Mouse (Mus musculus): ENCODE data around the gene Wdr90. TPM values are rescaled to one million over a fixed set of nuclear protein-coding genes. Genes with fewer than 3 reads are reported as not detected.

Gene Wdr90
- polyA plus RNA-seq, 1 experiment from 2014 or later: 3.4 TPM

DNA sequence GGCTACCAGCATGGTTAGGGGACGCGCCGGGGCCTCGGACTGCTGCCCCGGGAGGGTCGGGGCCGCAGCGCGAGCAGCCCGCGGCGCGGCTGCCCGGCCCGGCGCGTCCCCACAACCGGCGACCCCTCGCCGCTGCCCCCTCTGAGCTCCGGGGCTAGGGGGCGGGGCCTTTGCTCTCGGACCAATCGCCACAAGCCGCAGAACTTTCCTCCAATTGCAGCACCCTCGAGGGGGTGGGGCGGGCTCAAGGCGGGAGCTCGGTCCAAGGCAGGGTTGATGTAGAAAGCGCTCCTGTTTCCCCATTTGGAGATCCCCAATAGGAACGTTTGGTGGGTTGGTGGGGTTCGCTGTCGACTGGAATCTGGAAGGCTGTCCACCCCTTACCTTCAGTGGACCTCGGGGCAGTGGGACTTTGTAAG, 64.3 kb downstream of the Wdr90 start, which contains the start of gene Metrn:
Metrn (minus strand) TSS at position 186 of the 419 bp plus-strand sequence.
- Histone ChIP-seq H3K9me3 (ENCODE audit: low read length) (no peaks in the 10 kb centered on the region), H3K9ac (replicated peaks) (peak within 1 kb of the TSS; percentile 72), H3K27ac (ENCODE audit: low read depth) (no peak within 1 kb of the TSS), H3K4me2 (ENCODE audit: low read depth, low read length) (peak within 1 kb of the TSS; percentile 98), H3K27me3 (ENCODE audit: insufficient read depth, low read length) (0 out of 2 replicates have a peak, but pooled peaks cover 4% of the 10 kb centered on the region), H3K4me3 (ENCODE audit: low read depth, low read length) (peak within 1 kb of the TSS; percentile 89), H3K4me1 (ENCODE audit: insufficient read depth) (peaks cover 22% of the 10 kb centered on the region), H3K36me3 (replicated peaks; ENCODE audit: insufficient read depth, low read length) (no peaks in the 10 kb centered on the region)
- WGBS (ENCODE audit: insufficient replicate concordance): under 1% methylated on average over 34 of the region's 35 CpGs
- TF ChIP-seq CTCF (IDR thresholded peaks at IDR 0.05; ENCODE audit: low read depth): no peak
- DNase-seq (peak; percentile 91), ATAC-seq (peak; percentile 67)

DNA sequence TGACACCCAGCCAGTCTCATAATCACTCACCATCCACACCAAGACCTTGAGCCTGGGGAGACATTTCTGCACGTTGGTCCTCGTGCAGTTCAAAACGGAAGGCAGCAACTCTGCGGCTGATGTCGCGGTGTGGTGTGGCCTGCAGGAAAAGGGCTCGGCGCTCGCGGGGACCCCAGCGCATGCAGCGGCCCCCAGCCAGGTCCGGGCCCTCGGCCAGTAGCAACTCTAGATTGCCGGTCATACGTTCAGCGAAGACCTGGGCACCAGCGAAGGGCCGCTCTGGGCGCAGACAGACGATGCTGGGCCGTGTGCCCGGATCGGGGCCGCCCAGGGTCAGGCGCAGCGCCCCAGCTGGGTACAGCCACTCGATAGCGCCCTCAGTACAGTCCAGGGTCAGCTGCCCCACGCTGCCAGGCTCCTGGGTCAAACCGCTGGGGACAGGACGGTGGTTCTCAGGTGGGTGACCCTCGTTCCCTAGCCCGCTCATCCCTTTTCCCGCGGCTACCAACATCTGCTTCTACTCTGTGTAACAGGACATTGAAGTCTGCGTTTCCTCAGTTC, 65.0 kb downstream of the Wdr90 start:
- no peak overlapping the region for H3K27ac ChIP-seq (ENCODE audit: low read depth)
- peak overlapping the region; percentile 98 for H3K4me2 ChIP-seq (ENCODE audit: low read depth, low read length)
- no peaks in the 10 kb centered on the region for H3K36me3 ChIP-seq (replicated peaks; ENCODE audit: insufficient read depth, low read length)
- H3K9ac ChIP-seq (replicated peaks): peak overlapping the region; percentile 72
- peaks cover 25% of the 10 kb centered on the region for H3K4me1 ChIP-seq (ENCODE audit: insufficient read depth)
- no peaks in the 10 kb centered on the region for H3K9me3 ChIP-seq (ENCODE audit: low read length)
- 0 out of 2 replicates have a peak, but pooled peaks cover 1% of the 10 kb centered on the region for H3K27me3 ChIP-seq (ENCODE audit: insufficient read depth, low read length)
- no peak for TF ChIP-seq CTCF (IDR thresholded peaks at IDR 0.05; ENCODE audit: low read depth)
- TF ChIP-seq EP300 (IDR thresholded peaks at IDR 0.05; ENCODE audit: low read depth): no peak
- peak; percentile 1; the same call in 1 of the 2 replicates for ATAC-seq
- WGBS (ENCODE audit: insufficient replicate concordance): under 1% methylated on average over 37 of the region's 37 CpGs
- DNase-seq: no peak
- peak overlapping the region; percentile 89 for H3K4me3 ChIP-seq (ENCODE audit: low read depth, low read length)

GRCm38 (mm10) chr17:25795609-25796092, 65.7 kb downstream of the Wdr90 start, which contains the start of gene AC134908.4:
AC134908.4 (minus strand) TSS chr17:25795659.
- no peak within 1 kb of the TSS for H3K27ac ChIP-seq (ENCODE audit: low read depth)
- peaks cover 27% of the 10 kb centered on the region for H3K4me1 ChIP-seq (ENCODE audit: insufficient read depth)

GRCm38 (mm10) chr17:25794998-25795397, 66.3 kb downstream of the Wdr90 start:
- H3K27me3 ChIP-seq (ENCODE audit: insufficient read depth, low read length): no peaks in the 10 kb centered on the region
- peaks cover 27% of the 10 kb centered on the region for H3K4me1 ChIP-seq (ENCODE audit: insufficient read depth)
- no peak overlapping the region for H3K9ac ChIP-seq (replicated peaks)
- ATAC-seq: no peak
- H3K27ac ChIP-seq (ENCODE audit: low read depth): no peak overlapping the region
- TF ChIP-seq EP300 (IDR thresholded peaks at IDR 0.05; ENCODE audit: low read depth) (no peak), CTCF (IDR thresholded peaks at IDR 0.05; ENCODE audit: low read depth) (no peak)
- no peaks in the 10 kb centered on the region for H3K9me3 ChIP-seq (ENCODE audit: low read length)
- H3K4me3 ChIP-seq (ENCODE audit: low read depth, low read length): no peak overlapping the region
- H3K4me2 ChIP-seq (ENCODE audit: low read depth, low read length): no peak overlapping the region
- H3K36me3 ChIP-seq (replicated peaks; ENCODE audit: insufficient read depth, low read length): no peaks in the 10 kb centered on the region
- 86% methylated on average over 17 of the region's 17 CpGs for whole genome bisulfite sequencing (ENCODE audit: insufficient replicate concordance)
- no peak for DNase-seq

More at GRCm38 (mm10) chr17:25795609-25796092, 65.7 kb downstream of the Wdr90 start, which contains the start of gene AC134908.4:
- Histone ChIP-seq H3K4me3 (ENCODE audit: low read depth, low read length) (peak within 1 kb of the TSS; percentile 89), H3K4me2 (ENCODE audit: low read depth, low read length) (peak within 1 kb of the TSS; percentile 98), H3K9ac (replicated peaks) (peak within 1 kb of the TSS; percentile 72), H3K9me3 (ENCODE audit: low read length) (no peaks in the 10 kb centered on the region), H3K27me3 (ENCODE audit: insufficient read depth, low read length) (no peaks in the 10 kb centered on the region), H3K36me3 (replicated peaks; ENCODE audit: insufficient read depth, low read length) (no peaks in the 10 kb centered on the region)
- TF ChIP-seq EP300 (IDR thresholded peaks at IDR 0.05; ENCODE audit: low read depth) (no peak), CTCF (IDR thresholded peaks at IDR 0.05; ENCODE audit: low read depth) (no peak)
- WGBS (ENCODE audit: insufficient replicate concordance): 46% methylated on average over 6 of the region's 6 CpGs
- no peak for DNase-seq
- no peak for ATAC-seq

Small RNAs within 50 kb of the gene (microRNA-seq; reads per million reads assigned to microRNA genes)
- 1.6 reads per million for gene Mir3082

Other genes with a start within 250 kb of the Wdr90 start
- gene Gng13, start 144.3 kb downstream of the Wdr90 start, polyA plus RNA-seq (2015; fragmentation: Nextera tagmentation; extraction: Ambion mirVana): 0.39 TPM in 1 of 2 replicates, not detected in the other
- 7.4 TPM in 2 replicates for gene Chtf18, start 134.1 kb downstream of the Wdr90 start, polyA plus RNA-seq (2015; fragmentation: Nextera tagmentation; extraction: Ambion mirVana)
- gene Rpusd1, start 133.8 kb downstream of the Wdr90 start, polyA plus RNA-seq (2015; fragmentation: Nextera tagmentation; extraction: Ambion mirVana): 3.8 and 3.9 TPM in 2 replicates
- not detected in 2 replicates for gene Mslnl, start 125.5 kb downstream of the Wdr90 start, polyA plus RNA-seq (2015; fragmentation: Nextera tagmentation; extraction: Ambion mirVana)
- gene Msln, start 107.1 kb downstream of the Wdr90 start, polyA plus RNA-seq (2015; fragmentation: Nextera tagmentation; extraction: Ambion mirVana): 12.3 and 14.7 TPM in 2 replicates
- gene Narfl, start 87.7 kb downstream of the Wdr90 start, polyA plus RNA-seq (2015; fragmentation: Nextera tagmentation; extraction: Ambion mirVana): 12.8 and 15.3 TPM in 2 replicates
- gene Haghl, start 75.8 kb downstream of the Wdr90 start, polyA plus RNA-seq (2015; fragmentation: Nextera tagmentation; extraction: Ambion mirVana): 8.3 and 9.4 TPM in 2 replicates
- not detected in 2 replicates for gene Ccdc78, start 74.9 kb downstream of the Wdr90 start, polyA plus RNA-seq (2015; fragmentation: Nextera tagmentation; extraction: Ambion mirVana)
- 51.5 and 51.6 TPM in 2 replicates for gene Fam173a, start 68.6 kb downstream of the Wdr90 start, polyA plus RNA-seq (2015; fragmentation: Nextera tagmentation; extraction: Ambion mirVana)
- gene AC134908.4, start 65.8 kb downstream of the Wdr90 start, polyA plus RNA-seq (2015; fragmentation: Nextera tagmentation; extraction: Ambion mirVana): not detected in 2 replicates
- 11.9 TPM in 2 replicates for gene Metrn, start 64.4 kb downstream of the Wdr90 start, polyA plus RNA-seq (2015; fragmentation: Nextera tagmentation; extraction: Ambion mirVana)
- 0.05 TPM in 1 of 2 replicates, not detected in the other for gene Fbxl16, start 52.4 kb downstream of the Wdr90 start, polyA plus RNA-seq (2015; fragmentation: Nextera tagmentation; extraction: Ambion mirVana)
- gene Wdr24, start 37.9 kb downstream of the Wdr90 start, polyA plus RNA-seq (2015; fragmentation: Nextera tagmentation; extraction: Ambion mirVana): 5.5 and 7.2 TPM in 2 replicates
- gene Jmjd8, start 32.6 kb downstream of the Wdr90 start, polyA plus RNA-seq (2015; fragmentation: Nextera tagmentation; extraction: Ambion mirVana): 12.8 and 13.8 TPM in 2 replicates
- gene Stub1, start 28.1 kb downstream of the Wdr90 start, polyA plus RNA-seq (2015; fragmentation: Nextera tagmentation; extraction: Ambion mirVana): 118 and 119 TPM in 2 replicates
- 0.17 and 0.35 TPM in 2 replicates for gene Rhbdl1, start 24.2 kb downstream of the Wdr90 start, polyA plus RNA-seq (2015; fragmentation: Nextera tagmentation; extraction: Ambion mirVana)
- 0.30 and 0.34 TPM in 2 replicates for gene Gm20683, start 19.7 kb downstream of the Wdr90 start, polyA plus RNA-seq (2015; fragmentation: Nextera tagmentation; extraction: Ambion mirVana)
- 9.8 and 10.4 TPM in 2 replicates for gene Rhot2, start 16.6 kb downstream of the Wdr90 start, polyA plus RNA-seq (2015; fragmentation: Nextera tagmentation; extraction: Ambion mirVana)
- gene Mcrip2, start 7.3 kb upstream of the Wdr90 start, polyA plus RNA-seq (2015; fragmentation: Nextera tagmentation; extraction: Ambion mirVana): 127 and 143 TPM in 2 replicates
- gene Mettl26, start 13.6 kb upstream of the Wdr90 start, polyA plus RNA-seq (2015; fragmentation: Nextera tagmentation; extraction: Ambion mirVana): 64.8 and 72.5 TPM in 2 replicates
- gene Wfikkn1, start 19.4 kb upstream of the Wdr90 start, polyA plus RNA-seq (2015; fragmentation: Nextera tagmentation; extraction: Ambion mirVana): 0.33 and 0.54 TPM in 2 replicates
- 6.5 and 7.3 TPM in 2 replicates for gene Rab40c, start 58.2 kb upstream of the Wdr90 start, polyA plus RNA-seq (2015; fragmentation: Nextera tagmentation; extraction: Ambion mirVana)
- gene Pigq, start 83.4 kb upstream of the Wdr90 start, polyA plus RNA-seq (2015; fragmentation: Nextera tagmentation; extraction: Ambion mirVana): 56.0 and 58.7 TPM in 2 replicates
- gene Nhlrc4, start 83.5 kb upstream of the Wdr90 start, polyA plus RNA-seq (2015; fragmentation: Nextera tagmentation; extraction: Ambion mirVana): 2.0 and 3.8 TPM in 2 replicates
- gene A930017K11Rik, start 91.1 kb upstream of the Wdr90 start, polyA plus RNA-seq (2015; fragmentation: Nextera tagmentation; extraction: Ambion mirVana): not detected in 2 replicates
- 6.6 and 8.3 TPM in 2 replicates for gene Capn15, start 124.3 kb upstream of the Wdr90 start, polyA plus RNA-seq (2015; fragmentation: Nextera tagmentation; extraction: Ambion mirVana)
- 1.7 TPM in 2 replicates for gene Rab11fip3, start 208.1 kb upstream of the Wdr90 start, polyA plus RNA-seq (2015; fragmentation: Nextera tagmentation; extraction: Ambion mirVana)
- 142 and 151 TPM in 2 replicates for gene Decr2, start 228.8 kb upstream of the Wdr90 start, polyA plus RNA-seq (2015; fragmentation: Nextera tagmentation; extraction: Ambion mirVana)
- 13.9 and 17.7 TPM in 2 replicates for gene Nme4, start 234.1 kb upstream of the Wdr90 start, polyA plus RNA-seq (2015; fragmentation: Nextera tagmentation; extraction: Ambion mirVana)

Measured in liver, postnatal 0 days (tissue).